ENCODE assay signal across 27 mouse cellular contexts in the genomic region with DNA sequence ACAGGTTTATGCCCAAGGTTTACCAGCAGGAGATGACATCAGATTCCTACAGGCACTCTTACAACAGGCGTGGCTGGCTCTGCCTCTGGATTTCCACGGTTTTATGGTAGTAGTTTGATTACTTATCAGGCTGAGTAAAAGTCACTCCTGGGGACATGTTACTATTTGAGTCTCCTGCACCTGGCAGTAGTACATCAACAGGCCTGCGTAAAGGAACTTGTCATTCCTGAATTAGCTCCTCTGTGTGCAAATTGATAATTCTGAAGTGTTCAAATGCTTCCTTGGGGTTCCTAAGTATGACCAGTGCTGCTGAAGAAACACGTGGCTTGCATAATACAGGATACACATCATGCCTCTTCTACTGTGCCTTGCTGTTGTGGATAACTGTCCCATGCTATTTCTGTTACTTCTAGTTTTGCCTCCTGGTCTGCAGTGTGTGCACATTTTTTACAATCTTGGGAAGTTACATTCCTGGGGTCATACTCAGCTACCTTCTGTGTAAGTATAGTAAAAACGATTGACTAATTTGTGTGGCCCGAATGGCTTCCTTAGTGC. TPM values are rescaled to one million over a fixed set of nuclear protein-coding genes. Genes with fewer than 3 reads are reported as not detected.
DNase-seq lines count a peak whose midpoint lies in the region; ATAC-seq lines count a peak whose summit lies in the region.
"Had no signal": no experiment of that assay in that cellular context is flagged by ENCODE, and none has a peak within 500 bp of the region (broad histone marks: within the 10 kb centered on the region; RNA-seq: fewer than 3 reads in every experiment).

No protein-coding gene starts in this region.

- intact Hi-C loops in heart, postnatal 36 days (cut with DNase I) = loop anchor here (10.0 kb wide), 1 partner anchor 241 kb away; no protein-coding TSS in a partner anchor

- no peaks in the 10 kb centered on the region for H3K4me1 ChIP-seq in intestine, embryonic 14.5 days (replicated peaks; ENCODE audit: control insufficient read depth, insufficient read depth, low read length)
- H3K4me1 ChIP-seq in hindbrain, embryonic 13.5 days (replicated peaks) = no peaks in the 10 kb centered on the region
- H3K4me1 ChIP-seq in forebrain, embryonic 10.5 days = no peaks in the 10 kb centered on the region
- H3K4me1 ChIP-seq: forebrain, embryonic 15.5 days; hindbrain, embryonic 10.5 days; limb, embryonic 13.5 days; lung, embryonic 15.5 days; megakaryocyte, embryonic 14.5 days; midbrain, embryonic 12.5 days; neural tube, embryonic 13.5 days had no signal

- ATAC-seq in intestine, embryonic 14.5 days (replicated peaks; ENCODE audit: low FRiP score, low TSS enrichment, low read depth) = no peak
- peak; percentile 87 for ATAC-seq in megakaryocyte progenitor cell, adult 5-6 weeks (replicated peaks; ENCODE audit: poor library complexity)
- no peak for ATAC-seq in hindbrain, embryonic 13.5 days (ENCODE audit: low FRiP score)
- ATAC-seq: forebrain, embryonic 15.5 days; hindbrain, embryonic 16.5 days had no signal

- H3K9ac ChIP-seq in intestine, embryonic 14.5 days (ENCODE audit: low read length) = no peak overlapping the region
- H3K9ac ChIP-seq in hindbrain, embryonic 13.5 days = no peak overlapping the region
- H3K9ac ChIP-seq: forebrain, embryonic 15.5 days; limb, embryonic 13.5 days; lung, embryonic 15.5 days; midbrain, embryonic 12.5 days; neural tube, embryonic 13.5 days had no signal

- H3K36me3 ChIP-seq in intestine, embryonic 14.5 days (ENCODE audit: control insufficient read depth, insufficient read depth, low read length) = no peaks in the 10 kb centered on the region
- H3K36me3 ChIP-seq in hindbrain, embryonic 13.5 days = no peaks in the 10 kb centered on the region
- no peaks in the 10 kb centered on the region for H3K36me3 ChIP-seq in forebrain, embryonic 10.5 days (replicated peaks)
- H3K36me3 ChIP-seq: forebrain, embryonic 15.5 days; hindbrain, embryonic 10.5 days; limb, embryonic 13.5 days; lung, embryonic 15.5 days; midbrain, embryonic 12.5 days; neural tube, embryonic 13.5 days had no signal

- no peaks in the 10 kb centered on the region for H3K27me3 ChIP-seq in intestine, embryonic 14.5 days (replicated peaks; ENCODE audit: control insufficient read depth, insufficient read depth, low read length)
- H3K27me3 ChIP-seq in hindbrain, embryonic 13.5 days = no peaks in the 10 kb centered on the region
- no peaks in the 10 kb centered on the region for H3K27me3 ChIP-seq in forebrain, embryonic 10.5 days (ENCODE audit: poor library complexity, severe bottlenecking)
- H3K27me3 ChIP-seq: forebrain, embryonic 15.5 days; limb, embryonic 13.5 days; lung, embryonic 15.5 days; midbrain, embryonic 12.5 days; neural tube, embryonic 13.5 days had no signal

- H3K9me3 ChIP-seq in intestine, embryonic 14.5 days (ENCODE audit: control insufficient read depth, low read length) = no peaks in the 10 kb centered on the region
- H3K9me3 ChIP-seq in hindbrain, embryonic 13.5 days = no peaks in the 10 kb centered on the region
- H3K9me3 ChIP-seq in forebrain, embryonic 10.5 days = no peaks in the 10 kb centered on the region
- H3K9me3 ChIP-seq: forebrain, embryonic 15.5 days; hindbrain, embryonic 10.5 days; limb, embryonic 13.5 days; lung, embryonic 15.5 days; megakaryocyte, embryonic 14.5 days; midbrain, embryonic 12.5 days; neural tube, embryonic 13.5 days had no signal

- H3K27ac ChIP-seq in intestine, embryonic 14.5 days (ENCODE audit: low read depth) = no peak overlapping the region
- no peak overlapping the region for H3K27ac ChIP-seq in hindbrain, embryonic 13.5 days
- no peak overlapping the region for H3K27ac ChIP-seq in forebrain, embryonic 10.5 days
- H3K27ac ChIP-seq: forebrain, embryonic 15.5 days; heart, adult 2 months; hindbrain, embryonic 10.5 days; limb, embryonic 13.5 days; lung, embryonic 15.5 days; midbrain, embryonic 12.5 days; neural tube, embryonic 13.5 days had no signal

- peak; percentile 62 for DNase-seq in heart, adult 11 months
- no peak for DNase-seq in heart, postnatal 36 days
- peak; percentile 42 for DNase-seq in 416B (ENCODE audit: low read depth)
- DNase-seq in intestine, embryonic 14.5 days (ENCODE audit: low spot score) = peak; percentile 37
- DNase-seq in thymus, adult 18-20 months = no peak
- DNase-seq in forebrain, embryonic 10.5 days (ENCODE audit: extremely low spot score, low spot score) = no peak
- DNase-seq: adrenal gland, postnatal 25 days; cerebellum, adult 18-20 months; cerebellum, postnatal 14 days; gastrocnemius, postnatal 25 days; heart, adult 2 months; heart, postnatal 10 days; kidney, adult 11 months; kidney, postnatal 25 days; right cerebral cortex, postnatal 4 days; thymus, postnatal 14 days had no signal

- H3K4me3 ChIP-seq in intestine, embryonic 14.5 days (ENCODE audit: low read depth, low read length) = no peak overlapping the region
- H3K4me3 ChIP-seq in hindbrain, embryonic 13.5 days = no peak overlapping the region
- no peak overlapping the region for H3K4me3 ChIP-seq in forebrain, embryonic 10.5 days
- H3K4me3 ChIP-seq: forebrain, embryonic 15.5 days; heart, adult 2 months; hindbrain, embryonic 10.5 days; limb, embryonic 13.5 days; lung, embryonic 15.5 days; megakaryocyte, embryonic 14.5 days; midbrain, embryonic 12.5 days; neural tube, embryonic 13.5 days had no signal

- WGBS in intestine, embryonic 14.5 days = 56% methylated on average over 6 of the region's 6 CpGs
- WGBS in hindbrain, embryonic 13.5 days = 85% methylated on average over 6 of the region's 6 CpGs
- 86% methylated on average over 6 of the region's 6 CpGs for WGBS in forebrain, embryonic 10.5 days

- no peak overlapping the region for H3K4me2 ChIP-seq in intestine, embryonic 14.5 days (ENCODE audit: low read length)
- no peak overlapping the region for H3K4me2 ChIP-seq in hindbrain, embryonic 13.5 days
- H3K4me2 ChIP-seq: forebrain, embryonic 15.5 days; limb, embryonic 13.5 days; liver, embryonic 11.5 days; lung, embryonic 15.5 days; midbrain, embryonic 12.5 days; neural tube, embryonic 13.5 days had no signal

RNA-seq across cellular contexts. Expression of a gene that starts 17.9 kb away (rescaled TPM):
- 10 to 100 TPM; 22.0 to 24.0 TPM for total RNA-seq in heart, postnatal 36 days (2021)
- polyA plus RNA-seq in intestine, embryonic 14.5 days (2014; fragmentation: Nextera tagmentation; extraction: Ambion mirVana) = 30.4 and 31.5 TPM in 2 replicates
- total RNA-seq in megakaryocyte progenitor cell, adult 5-6 weeks (2015) = 53.3 and 53.8 TPM in 2 replicates
- total RNA-seq in megakaryocyte progenitor cell, adult 5-6 weeks (2017) = 87.6 and 111 TPM in 2 replicates
- polyA plus RNA-seq in hindbrain, embryonic 13.5 days (2015; fragmentation: Nextera tagmentation; extraction: Ambion mirVana) = 34.5 and 35.9 TPM in 2 replicates
- polyA plus RNA-seq in forebrain, embryonic 10.5 days (2016; fragmentation: Nextera tagmentation; extraction: Ambion mirVana) = 22.0 and 24.4 TPM in 2 replicates

Comparison
In these comparisons a context has a peak if more than half of its experiments do, and no peak if none do; other contexts are left out.
1. DNase-seq: peak in heart, adult 11 months (single experiment), 416B (single experiment) and intestine, embryonic 14.5 days (single experiment); none in heart, postnatal 36 days (0 of 2), thymus, adult 18-20 months (0 of 2) and forebrain, embryonic 10.5 days (single experiment).